Mouse (Mus musculus) gastrocnemius, postnatal 25 days (tissue): ENCODE results near the gene Itk. TPM values are rescaled to one million over a fixed set of nuclear protein-coding genes. Genes with fewer than 3 reads are reported as not detected.

Experiments used
- DNase-seq: peaks from one replicate; pipeline ENCODE4 v3.0.0; 2022
- total RNA-seq, 2 experiments: library from RNA; stranded (reverse); gene quantifications; 1 replicate in 1 of 2; 2 replicates in 1 of 2; pipeline ENCODE4 v1.2.3; 2021

Itk gene
- total RNA-seq, 2 experiments from 2014 or later, result 0.08 TPM; not detected in 1

- DNase-seq, result no peak
Observed at GRCm38 (mm10) chr11:46358369-46358768, 30.9 kb downstream of the Itk start.

GRCm38 (mm10) chr11:46349681-46350410 is 39.5 kb downstream of the Itk start:
- no peak for DNase-seq

GRCm38 (mm10) chr11:46348416-46348815 is 40.9 kb downstream of the Itk start:
- DNase-seq, result no peak

- no peak for DNase-seq
Observed at GRCm38 (mm10) chr11:46347756-46348155, 41.6 kb downstream of the Itk start.

GRCm38 (mm10) chr11:46343886-46344546 is 45.3 kb downstream of the Itk start:
- no peak for DNase-seq

GRCm38 (mm10) chr11:46341960-46342359 is 47.4 kb downstream of the Itk start:
- DNase-seq, result no peak

GRCm38 (mm10) chr11:46336020-46336419 is 53.3 kb downstream of the Itk start:
- DNase-seq, result no peak

GRCm38 (mm10) chr11:46332217-46332616 is 57.1 kb downstream of the Itk start:
- DNase-seq, result no peak

- DNase-seq, result peak; percentile 8
Observed at GRCm38 (mm10) chr11:46326271-46327015, 62.9 kb downstream of the Itk start.

GRCm38 (mm10) chr11:46321559-46321958 is 67.8 kb downstream of the Itk start:
- no peak for DNase-seq

GRCm38 (mm10) chr11:46314534-46314933 is 74.8 kb downstream of the Itk start:
- no peak for DNase-seq

DNA sequence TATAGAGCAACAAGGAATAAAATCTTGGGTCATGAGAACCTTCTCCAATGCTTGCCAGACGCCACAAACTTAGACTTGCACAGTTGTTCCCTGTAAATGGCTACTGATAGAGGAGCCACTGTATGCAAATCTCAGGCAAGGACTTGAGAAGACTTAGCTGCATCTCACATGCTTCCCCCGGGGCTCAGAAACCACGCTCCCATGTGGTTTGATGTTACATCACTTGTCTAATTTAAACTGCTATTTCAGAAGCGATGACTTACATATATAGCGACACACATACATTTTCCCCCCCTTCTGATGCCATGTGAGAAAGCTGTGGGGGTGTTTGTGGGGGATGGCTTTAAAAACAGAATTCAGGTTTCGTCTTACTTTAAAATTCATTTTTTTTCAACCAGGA is 75.5 kb downstream of the Itk start:
- DNase-seq, result no peak

GRCm38 (mm10) chr11:46312523-46313035 is 76.7 kb downstream of the Itk start, which contains the start of gene Cyfip2:
TSS of gene Cyfip2 (minus strand) at chr11:46312859.
- DNase-seq, result no peak

DNA sequence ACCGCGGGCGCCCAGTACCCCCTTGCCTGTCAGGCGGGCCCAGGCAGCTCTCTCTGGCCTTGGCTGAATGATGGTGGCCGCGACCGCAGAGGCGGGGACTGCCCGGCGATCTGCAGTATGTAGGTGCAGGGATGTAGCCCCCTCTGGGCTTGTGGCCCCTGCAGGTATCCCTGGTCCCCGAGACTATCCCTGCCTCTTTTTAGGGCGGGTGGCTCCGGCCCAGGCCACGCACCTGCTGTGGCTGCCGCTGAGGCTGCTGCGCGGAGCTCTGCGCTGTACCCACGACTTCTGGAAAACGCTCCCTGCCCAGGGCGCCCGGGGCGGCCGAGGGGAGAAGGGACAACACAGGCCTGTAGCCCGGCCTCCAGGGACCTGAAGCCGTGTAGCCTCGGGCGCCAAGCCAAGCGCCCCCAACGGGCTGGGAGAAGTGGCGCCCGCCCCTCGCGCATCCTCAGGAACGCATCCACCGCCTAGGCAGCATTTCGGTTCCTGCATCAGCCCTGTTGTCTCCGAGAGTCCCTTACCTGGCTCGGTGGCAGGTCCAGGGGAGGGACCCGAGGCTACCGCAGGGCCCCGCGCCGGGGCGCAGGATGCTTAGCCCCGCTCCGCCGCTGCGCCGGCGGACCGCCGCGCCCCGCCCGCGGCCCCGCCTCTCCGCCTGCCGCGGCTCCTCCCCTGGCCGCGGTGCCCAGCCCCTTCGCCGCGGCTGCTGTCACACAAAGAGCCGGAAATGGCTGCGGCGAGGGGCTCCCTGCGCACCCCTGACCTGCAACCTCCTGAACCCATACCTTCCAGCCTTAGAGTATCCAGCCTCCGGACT is 77.4 kb downstream of the Itk start:
- DNase-seq, result peak; percentile 10

- no peak for DNase-seq
Observed at GRCm38 (mm10) chr11:46311181-46311702, 78.1 kb downstream of the Itk start.

DNA sequence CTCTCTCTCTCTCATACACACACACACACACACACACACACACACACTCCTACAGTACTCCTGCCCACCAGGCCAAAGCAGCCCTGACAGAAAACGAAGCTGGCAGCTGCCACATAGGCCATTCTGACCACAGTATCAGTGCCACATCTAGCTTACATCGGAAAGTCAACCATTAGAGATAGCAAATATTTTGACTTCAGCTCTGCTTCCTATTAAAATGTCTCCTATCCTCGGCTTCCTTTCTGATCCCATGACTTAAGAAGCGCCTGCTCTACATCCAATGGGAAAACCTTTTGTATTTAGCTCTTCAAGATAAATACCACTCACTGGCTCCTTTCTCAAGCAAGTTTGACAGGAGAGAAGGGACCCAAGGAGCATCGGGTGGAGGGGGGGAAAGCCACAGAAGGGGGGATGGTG is 78.7 kb downstream of the Itk start:
- DNase-seq, result no peak

GRCm38 (mm10) chr11:46309808-46310555 is 79.3 kb downstream of the Itk start:
- no peak for DNase-seq

DNA sequence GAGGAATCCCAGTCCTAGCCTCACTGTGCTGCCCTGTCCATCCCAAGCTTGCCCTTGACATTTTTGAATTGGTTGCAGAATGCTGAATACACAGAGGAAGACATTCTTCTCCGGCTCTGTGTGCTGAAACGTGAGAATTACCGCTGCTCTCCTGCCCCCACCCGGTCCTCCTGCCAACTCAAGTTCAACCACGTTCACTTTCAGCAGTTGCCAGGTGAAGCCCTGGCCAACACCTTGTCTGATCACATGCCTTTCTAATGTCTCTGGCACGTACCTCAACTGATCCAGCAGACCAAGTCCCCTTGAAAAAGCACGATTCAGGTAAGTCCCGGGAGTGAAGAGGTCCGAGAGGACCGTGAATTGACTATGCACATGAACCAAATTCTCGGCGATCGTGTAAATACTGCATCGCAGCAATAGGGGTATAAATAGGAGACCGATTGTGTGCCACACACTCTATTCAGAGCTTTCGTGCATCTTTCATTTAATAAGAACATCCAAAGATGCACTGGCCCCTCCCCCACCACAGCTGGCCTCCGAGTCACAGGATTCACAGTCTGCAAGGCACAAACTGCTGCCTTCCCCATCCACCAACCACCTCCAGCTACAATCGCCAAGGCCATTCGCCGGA is 80.1 kb downstream of the Itk start:
- DNase-seq, result no peak

GRCm38 (mm10) chr11:46308271-46308974 is 80.9 kb downstream of the Itk start:
- DNase-seq, result no peak

DNA sequence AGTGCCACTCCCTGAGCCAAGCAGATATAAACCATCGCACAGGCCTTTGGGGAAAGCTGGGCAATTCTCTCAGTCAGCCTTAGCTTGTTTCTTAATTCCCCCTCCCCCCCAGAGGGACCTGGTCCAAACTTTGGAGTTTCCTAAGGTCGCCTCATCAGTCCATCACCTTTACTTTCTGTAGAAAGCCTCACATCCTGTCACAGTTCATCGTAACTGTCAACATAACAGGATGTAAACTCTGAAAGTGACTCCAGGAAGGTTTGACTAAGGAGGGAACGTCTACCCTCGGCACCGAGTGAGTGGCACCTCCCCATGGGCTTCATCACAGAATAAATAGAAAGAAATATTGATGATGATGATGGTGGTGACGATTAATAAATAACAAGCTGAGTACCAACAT is 81.5 kb downstream of the Itk start:
- no peak for DNase-seq
